8 mouse cellular contexts compared by ENCODE assay signal in genomic region chr12:80273020-80273686, GRCm38 (mm10). TPM values are rescaled to one million over a fixed set of nuclear protein-coding genes. Genes with fewer than 3 reads are reported as not detected.
A peak's percentile ranks its signal among the peaks of the same experiment; 100 is the strongest.
DNase-seq lines count a peak whose midpoint lies in the region; ATAC-seq lines count a peak whose summit lies in the region.

No protein-coding gene starts in this region.

- H3K27ac ChIP-seq in heart, embryonic 13.5 days (replicated peaks), result no peak overlapping the region; the same call in 1 of the 2 replicates
- H3K27ac ChIP-seq in hindbrain, embryonic 11.5 days (ENCODE audit: low read depth, low read length), result peak overlapping the region; percentile 47; the same call in 1 of the 2 replicates
- no peak overlapping the region for H3K27ac ChIP-seq in lung, embryonic 15.5 days

- H3K4me2 ChIP-seq in heart, embryonic 13.5 days, result peak overlapping the region; percentile 35; the same call in 1 of the 2 replicates
- H3K4me2 ChIP-seq in hindbrain, embryonic 11.5 days (replicated peaks; ENCODE audit: low read depth, low read length), result peak overlapping the region; percentile 23; the same call in 1 of the 2 replicates
- peak overlapping the region; percentile 7; the same call in 1 of the 2 replicates for H3K4me2 ChIP-seq in lung, embryonic 15.5 days

- no peaks in the 10 kb centered on the region for H3K36me3 ChIP-seq in heart, embryonic 13.5 days
- H3K36me3 ChIP-seq in hindbrain, embryonic 11.5 days (ENCODE audit: control insufficient read depth, insufficient read depth, low read length), result no peaks in the 10 kb centered on the region
- H3K36me3 ChIP-seq in lung, embryonic 15.5 days, result no peaks in the 10 kb centered on the region

- H3K4me1 ChIP-seq in heart, embryonic 13.5 days, result peaks cover 46% of the 10 kb centered on the region
- H3K4me1 ChIP-seq in hindbrain, embryonic 11.5 days (replicated peaks; ENCODE audit: control insufficient read depth, insufficient read depth, low read length), result no peaks in the 10 kb centered on the region
- H3K4me1 ChIP-seq in lung, embryonic 15.5 days, result peaks cover 23% of the 10 kb centered on the region

- H3K9me3 ChIP-seq in heart, embryonic 13.5 days, result no peaks in the 10 kb centered on the region
- no peaks in the 10 kb centered on the region for H3K9me3 ChIP-seq in hindbrain, embryonic 11.5 days (ENCODE audit: control insufficient read depth, low read length)
- no peaks in the 10 kb centered on the region for H3K9me3 ChIP-seq in lung, embryonic 15.5 days

- no peak for DNase-seq in heart, adult 8-10 months (ENCODE audit: low spot score)
- peak; percentile 19 for DNase-seq in cerebellum, adult 8-10 months
- DNase-seq in hindbrain, embryonic 11.5 days (ENCODE audit: low spot score), result peak; percentile 72
- peak; percentile 20 to 64 for DNase-seq in layer of hippocampus, adult 18-20 months (ENCODE audit: low spot score in 2 of 2)
- DNase-seq in right cerebral cortex, postnatal 25 days, result peak; percentile 15
- no peak for DNase-seq in urinary bladder, postnatal 10 days (ENCODE audit: low spot score)

- H3K27me3 ChIP-seq in heart, embryonic 13.5 days (replicated peaks), result no peaks in the 10 kb centered on the region
- H3K27me3 ChIP-seq in hindbrain, embryonic 11.5 days (ENCODE audit: control insufficient read depth, insufficient read depth, low read length), result no peaks in the 10 kb centered on the region
- H3K27me3 ChIP-seq in lung, embryonic 15.5 days, result no peaks in the 10 kb centered on the region

- H3K4me3 ChIP-seq in heart, embryonic 13.5 days, result no peak overlapping the region
- 0 out of 2 replicates have a peak overlapping the region, but pooled peaks have one; percentile 8 for H3K4me3 ChIP-seq in hindbrain, embryonic 11.5 days (ENCODE audit: low read depth, low read length)
- no peak overlapping the region for H3K4me3 ChIP-seq in lung, embryonic 15.5 days

- WGBS in heart, embryonic 13.5 days, result 30% methylated on average over 10 of the region's 10 CpGs
- WGBS in hindbrain, embryonic 11.5 days, result 19% methylated on average over 10 of the region's 10 CpGs
- 31% methylated on average over 10 of the region's 10 CpGs for WGBS in lung, embryonic 15.5 days

- H3K9ac ChIP-seq in heart, embryonic 13.5 days, result no peak overlapping the region
- H3K9ac ChIP-seq in hindbrain, embryonic 11.5 days (ENCODE audit: low read depth, low read length), result no peak overlapping the region
- no peak overlapping the region for H3K9ac ChIP-seq in lung, embryonic 15.5 days

- no peak for ATAC-seq in heart, embryonic 13.5 days (ENCODE audit: extremely low read depth, insufficient number of reproducible peaks, low FRiP score, low TSS enrichment)
- peak; percentile 82 for ATAC-seq in hindbrain, embryonic 11.5 days (ENCODE audit: low FRiP score)
- no peak for ATAC-seq in lung, embryonic 15.5 days (ENCODE audit: borderline replicate concordance, extremely low read depth, low FRiP score, low TSS enrichment)

RNA-seq across cellular contexts. Expression of gene Actn1, which starts 13.0 kb away (rescaled TPM):
- 39.5 and 40.4 TPM in 2 replicates for polyA plus RNA-seq in heart, embryonic 13.5 days (2015; fragmentation: Nextera tagmentation; extraction: Ambion mirVana)
- total RNA-seq in heart, adult 8-10 months (2022), result 10 to 100 TPM; 22.6 to 26.7 (median 26.0) TPM
- 19.1 and 23.4 TPM in 2 replicates for polyA plus RNA-seq in hindbrain, embryonic 11.5 days (2014; fragmentation: Nextera tagmentation; extraction: Ambion mirVana)
- total RNA-seq in layer of hippocampus, adult 18-20 months (2021), result 100 to 1,000 TPM in 1 of 2 experiments, 10 to 100 TPM in 1; 92.7 to 100 TPM
- 53.4 and 57.3 TPM in 2 replicates for polyA plus RNA-seq in lung, embryonic 15.5 days (2015; fragmentation: Nextera tagmentation; extraction: Ambion mirVana)

Comparison
In these comparisons a context has a peak if more than half of its experiments do, and no peak if none do; other contexts are left out.
1. DNase-seq: peak in cerebellum, adult 8-10 months (single experiment), hindbrain, embryonic 11.5 days (single experiment), layer of hippocampus, adult 18-20 months (2 of 2) and right cerebral cortex, postnatal 25 days (single experiment); none in heart, adult 8-10 months (single experiment) and urinary bladder, postnatal 10 days (single experiment).
2. Peak in every context shown above with its lines, with median percentiles within 50 percentile points of each other: H3K4me2 ChIP-seq.